Mouse (Mus musculus) liver, adult 2 months (tissue): ENCODE results near the gene Napb.

Experiments
- CTCF ChIP-seq: fragments of 200-500 bp; IDR thresholded peaks from 2 replicates; pipeline ENCODE4 v1.5.1; 2011; ENCODE audit warnings: low read depth, low read length, control low read depth
- POLR2A ChIP-seq: fragments of 200-500 bp; IDR thresholded peaks from 2 replicates; pipeline ENCODE4 v1.6.1; 2011; ENCODE audit warnings: low read length, control low read depth; ENCODE audit not compliant: insufficient read depth; ENCODE audit errors: extremely low read depth

GRCm38 (mm10) chr2:148743846-148744407 lies 11.7 kb upstream of the Napb start:
- TF ChIP-seq CTCF (no peak), POLR2A (no peak)
